Mouse (Mus musculus): Measurements from ENCODE around the gene Alkal2.

Alkal2 gene

DNA sequence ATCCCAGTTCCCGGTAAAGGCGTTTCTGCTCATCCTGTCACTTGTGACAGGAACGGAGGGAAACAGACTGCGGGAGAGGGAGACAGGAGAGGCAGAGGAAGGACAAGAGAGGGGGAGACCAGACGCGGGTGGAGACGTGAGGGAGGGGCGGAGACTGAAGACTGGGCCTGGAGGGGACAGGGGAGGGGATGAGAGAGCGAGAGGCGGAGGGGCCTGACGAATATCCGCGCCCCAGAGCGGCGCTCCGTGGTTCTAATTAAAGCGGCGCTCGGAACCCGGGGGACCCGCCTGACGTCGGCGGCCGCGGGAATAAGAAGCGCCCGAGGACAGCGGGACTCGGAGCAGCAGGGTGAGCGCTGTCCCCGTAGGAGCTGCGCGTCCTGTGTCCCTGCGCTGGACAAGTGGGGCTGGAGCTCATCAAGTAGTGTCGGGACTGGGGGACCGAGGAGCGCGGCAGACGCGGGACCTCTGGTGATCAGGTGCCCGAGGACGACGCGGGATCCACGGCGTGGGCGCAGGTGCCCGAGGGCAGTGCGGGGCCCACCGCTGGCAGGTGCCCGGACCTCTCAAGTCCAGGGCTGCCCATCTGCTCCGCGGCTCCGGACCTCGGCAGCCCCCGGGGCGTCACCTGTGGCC, at the start of gene Alkal2:
Gene Alkal2 (plus strand): TSS at position 337 of the 636 bp plus-strand sequence.
- DNase-seq (ENCODE audit: low read depth), result no peak

DNA sequence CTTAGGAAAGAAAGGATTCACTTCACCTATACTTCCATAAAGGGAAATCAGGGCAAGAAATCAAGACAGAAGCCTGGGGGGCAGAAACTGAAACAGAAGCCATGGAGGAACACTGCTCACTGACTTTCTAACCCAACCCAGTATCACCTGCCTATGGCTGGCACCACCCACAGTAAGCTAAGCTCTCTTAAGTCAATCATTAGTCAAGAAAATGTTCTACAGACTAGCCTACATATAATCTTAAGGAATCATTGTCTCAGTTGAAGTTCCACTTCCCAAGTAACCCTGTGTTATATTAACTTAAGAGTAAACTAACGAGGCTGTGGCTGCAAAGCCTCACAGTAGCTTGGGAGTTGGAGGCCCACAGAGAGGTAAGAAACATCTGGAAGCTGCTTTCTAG, 35.6 kb upstream of the Alkal2 start:
- DNase-seq (ENCODE audit: low read depth), result no peak

DNA sequence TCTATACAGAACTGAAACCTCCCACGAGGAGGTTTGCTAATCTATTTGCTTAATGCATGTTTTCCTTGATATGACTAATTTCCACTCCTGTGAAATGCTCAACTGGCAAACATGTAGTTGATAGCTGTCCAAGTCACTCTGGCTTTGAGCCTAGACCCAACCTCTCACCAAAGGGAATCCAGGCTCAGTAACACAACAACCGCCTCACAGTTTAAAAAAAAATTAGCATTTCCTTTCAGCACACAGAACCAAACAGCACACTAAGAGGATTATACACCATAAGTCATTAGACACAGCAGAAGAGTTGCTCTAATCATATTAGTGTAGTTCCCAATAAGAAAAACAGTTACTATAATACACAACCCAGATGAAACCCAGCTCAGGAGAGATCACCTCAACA, 33.2 kb upstream of the Alkal2 start:
- DNase-seq (ENCODE audit: low read depth), result peak; percentile 51

DNA sequence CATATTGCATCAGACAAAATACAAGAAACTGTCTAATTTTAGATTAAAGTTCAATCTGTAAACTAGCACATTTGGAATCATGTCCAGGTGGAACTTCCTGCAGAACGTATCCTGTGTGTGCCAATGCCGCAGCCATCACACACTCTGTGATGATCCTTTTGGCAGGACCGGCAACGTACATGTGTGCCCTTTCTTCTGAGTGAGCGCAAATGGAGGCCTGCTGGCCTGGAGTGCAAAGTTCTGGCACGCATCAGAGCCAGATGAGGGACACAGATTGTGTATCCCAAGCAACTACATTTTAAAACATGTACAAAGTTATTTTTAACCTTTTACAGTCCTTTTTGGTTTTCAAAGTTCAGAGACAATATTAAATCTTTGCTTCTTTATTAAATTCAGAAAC, 32.3 kb upstream of the Alkal2 start:
- DNase-seq (ENCODE audit: low read depth), result no peak

DNA sequence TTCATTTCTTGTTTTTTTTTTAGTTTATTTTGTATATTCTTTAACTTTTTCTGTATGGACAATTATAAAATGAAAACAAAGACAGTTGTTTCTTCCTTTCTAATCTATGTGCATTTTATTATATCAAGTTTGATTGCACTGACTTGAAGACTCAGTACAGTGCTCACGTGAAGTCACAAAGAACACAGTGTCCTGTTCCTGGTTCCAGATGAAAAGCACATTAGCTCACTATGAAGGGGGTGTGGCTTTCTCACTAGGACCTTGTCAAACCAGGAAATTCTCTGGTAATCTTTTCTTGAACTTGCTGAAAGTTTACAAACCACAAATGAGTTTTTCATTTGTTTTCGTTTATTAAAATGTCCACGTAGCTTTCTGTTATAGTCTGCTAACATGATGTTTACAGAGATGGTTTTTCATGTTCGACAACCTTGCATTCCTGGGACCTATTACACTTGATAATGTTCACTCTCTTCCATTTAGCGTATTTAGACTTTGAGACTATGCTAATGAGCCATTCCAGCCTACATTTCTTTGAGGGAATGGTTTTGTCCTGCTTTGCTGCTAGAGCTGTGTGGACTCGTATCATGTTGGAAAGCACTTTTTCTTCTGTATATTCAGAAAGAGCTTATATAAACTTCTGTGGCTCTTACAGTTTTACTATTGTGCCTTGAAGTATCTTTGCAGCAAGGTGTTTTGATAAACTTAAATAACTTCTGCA, 28.5 kb upstream of the Alkal2 start:
- no peak for DNase-seq (ENCODE audit: low read depth)

DNA sequence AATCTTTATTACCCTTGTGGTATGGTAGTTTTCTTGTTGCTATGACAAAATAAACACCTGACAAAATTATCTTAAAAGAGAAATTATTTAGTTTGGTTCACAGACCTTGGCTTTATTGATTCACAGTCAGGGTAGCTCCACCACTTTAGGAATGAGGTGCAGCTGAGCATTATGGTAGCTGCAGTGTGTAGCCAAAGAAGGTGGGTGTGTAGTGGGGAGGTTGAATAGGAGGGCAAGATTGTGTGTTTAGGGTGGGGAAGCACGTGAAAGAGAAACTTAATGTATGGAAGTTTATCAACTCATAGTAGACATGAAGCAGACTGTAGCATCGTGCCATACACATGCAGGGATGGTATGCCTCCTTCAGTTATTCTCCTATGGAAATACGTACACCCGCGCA, 27.9 kb upstream of the Alkal2 start:
- DNase-seq (ENCODE audit: low read depth), result no peak

DNA sequence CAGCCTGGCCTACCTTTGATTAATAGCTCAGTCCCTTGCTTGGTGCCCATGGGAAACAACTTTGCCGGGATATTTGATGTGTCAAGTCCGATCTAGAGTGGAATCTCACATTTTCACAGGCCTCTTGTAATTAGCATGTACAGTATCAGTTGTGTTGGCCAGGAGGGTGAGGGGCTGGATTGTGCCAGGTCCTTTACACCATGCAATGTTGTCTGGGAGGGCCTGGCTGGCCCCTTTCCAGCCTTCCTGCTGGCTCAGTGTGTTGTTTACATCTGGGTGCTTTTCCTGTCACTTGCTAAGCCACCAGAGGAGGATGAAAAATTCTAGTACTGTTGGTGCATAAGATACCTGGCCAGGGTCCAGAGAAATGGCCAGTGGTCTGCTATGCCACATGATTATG, 19.8 kb upstream of the Alkal2 start:
- no peak for DNase-seq (ENCODE audit: low read depth)

DNA sequence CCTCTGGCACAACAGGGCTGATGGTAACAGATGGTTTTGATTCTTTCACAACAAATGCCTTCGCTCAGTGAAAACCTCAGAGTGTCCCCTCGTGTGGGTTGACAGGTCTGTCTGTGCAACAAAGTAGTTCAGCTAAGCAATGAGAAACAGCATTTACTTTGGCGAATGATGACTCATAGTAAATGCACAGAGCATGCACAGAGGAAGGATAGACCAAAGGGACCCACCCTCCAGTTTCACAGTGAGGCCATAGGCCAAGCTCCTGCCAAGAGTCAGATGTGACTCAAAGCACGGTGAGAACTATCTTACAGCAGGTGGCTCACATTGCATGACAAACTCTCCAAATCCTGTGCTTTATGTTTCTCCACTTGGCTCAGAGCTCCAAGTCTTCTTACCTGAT, 18.3 kb upstream of the Alkal2 start:
- DNase-seq (ENCODE audit: low read depth), result peak; percentile 8

DNA sequence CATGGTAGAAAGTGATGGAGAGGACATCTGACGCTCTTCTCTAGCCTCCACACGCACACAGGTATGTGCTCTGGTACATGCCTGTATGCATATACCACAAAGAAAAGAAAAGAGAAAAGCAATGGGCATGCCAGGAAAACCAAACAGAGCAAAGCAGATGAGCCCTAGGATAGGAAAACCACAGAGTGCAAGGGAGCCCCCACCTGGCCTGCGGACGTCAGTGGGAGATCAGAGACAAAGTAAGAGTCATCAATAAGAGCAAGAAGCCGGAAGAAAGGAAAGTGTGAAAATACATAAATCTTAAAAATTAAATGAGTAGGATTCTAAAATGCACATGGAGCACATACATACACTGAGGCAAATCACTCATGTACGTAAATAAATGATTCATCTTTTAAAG, 4.7 kb upstream of the Alkal2 start:
- DNase-seq (ENCODE audit: low read depth), result no peak

DNA sequence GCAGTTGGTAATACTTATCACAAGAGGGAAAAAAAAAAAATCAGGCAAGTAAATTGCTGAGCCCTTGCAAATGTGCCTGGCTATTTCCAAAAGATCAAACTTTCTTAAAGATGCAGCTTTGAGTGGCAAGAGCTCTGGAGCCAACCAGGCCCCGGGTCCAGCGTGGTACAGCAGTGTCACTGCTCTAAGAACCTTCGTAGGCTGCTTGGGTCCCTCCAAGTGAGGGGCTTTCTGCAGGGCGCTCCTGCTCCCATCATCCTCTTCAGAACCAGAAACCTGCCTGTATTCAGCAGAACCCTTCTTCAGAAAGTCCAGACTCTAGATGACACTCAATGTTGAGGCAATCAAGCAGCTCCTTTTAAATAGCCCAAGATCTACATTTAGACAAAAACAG, 533 bp upstream of the Alkal2 start:
- DNase-seq (ENCODE audit: low read depth), result no peak

DNA sequence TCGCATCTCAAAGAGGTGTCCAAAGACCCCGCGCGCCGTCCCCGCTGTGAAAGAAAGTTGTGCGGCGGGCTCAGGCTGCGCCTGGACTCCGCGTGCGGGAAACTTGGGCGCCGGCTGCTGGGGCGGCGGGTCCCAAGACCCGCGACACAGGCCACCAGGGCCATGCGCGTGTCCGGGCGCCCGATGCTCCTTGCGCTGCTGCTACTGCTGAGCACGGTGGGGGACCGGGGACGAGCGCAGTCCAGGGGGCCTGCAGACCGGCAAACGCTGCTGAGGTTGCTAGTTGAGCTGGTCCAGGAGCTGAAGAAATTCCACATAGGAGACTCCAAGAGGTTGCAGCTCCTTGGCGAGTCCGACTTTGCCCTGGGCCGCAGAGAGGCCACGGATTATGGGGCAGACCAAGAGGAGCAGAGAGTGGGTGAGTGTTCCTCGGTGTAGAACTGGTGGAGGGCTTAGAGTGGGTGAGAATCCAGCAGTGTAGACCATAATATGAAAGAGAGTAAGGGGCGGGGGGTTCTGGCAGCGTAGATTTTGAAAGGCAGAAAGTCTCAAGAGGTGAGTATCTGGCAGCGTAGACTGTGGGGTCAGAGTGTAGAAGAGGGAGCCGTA, 604 bp downstream of the Alkal2 start:
- no peak for DNase-seq (ENCODE audit: low read depth)

DNA sequence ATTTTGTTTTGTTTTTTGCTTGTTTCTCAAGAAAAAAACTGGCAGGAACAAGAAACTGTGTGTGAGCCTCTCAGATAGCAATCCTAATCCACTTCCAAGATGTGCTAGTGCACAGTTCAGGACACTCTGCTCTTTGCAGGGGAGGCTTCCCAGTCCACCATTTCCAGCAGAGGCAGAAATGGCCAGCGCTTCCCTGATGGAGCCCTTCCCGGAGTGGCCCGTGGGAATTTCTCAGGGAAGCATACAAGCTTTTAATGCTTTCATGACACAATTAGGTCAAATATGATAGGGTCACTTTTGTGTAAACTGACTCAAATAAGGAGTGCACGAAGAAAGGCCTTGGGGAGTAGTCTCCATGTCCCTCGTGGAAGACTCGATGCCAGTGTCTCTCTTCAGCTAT, 1.8 kb downstream of the Alkal2 start:
- DNase-seq (ENCODE audit: low read depth), result no peak

DNA sequence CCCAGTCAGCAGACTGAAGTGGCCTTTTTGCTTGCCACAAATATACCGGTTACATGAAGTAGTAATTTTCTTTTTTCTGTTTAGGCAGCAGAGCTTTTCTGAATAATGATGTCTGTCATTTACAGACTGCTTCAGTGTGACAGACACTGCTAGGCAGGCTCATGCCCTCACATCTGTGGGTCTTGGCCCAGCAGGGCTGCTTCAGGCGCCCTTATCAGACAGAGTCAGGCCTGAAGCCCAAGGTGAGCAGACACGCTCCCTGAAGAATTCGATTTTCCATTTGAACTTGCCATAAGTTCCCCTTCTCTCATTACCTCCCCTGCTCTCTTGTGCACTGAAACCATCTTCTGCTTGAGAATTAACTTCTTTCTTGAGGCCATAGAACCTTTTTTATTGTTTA, 3.9 kb downstream of the Alkal2 start:
- DNase-seq (ENCODE audit: low read depth), result no peak

DNA sequence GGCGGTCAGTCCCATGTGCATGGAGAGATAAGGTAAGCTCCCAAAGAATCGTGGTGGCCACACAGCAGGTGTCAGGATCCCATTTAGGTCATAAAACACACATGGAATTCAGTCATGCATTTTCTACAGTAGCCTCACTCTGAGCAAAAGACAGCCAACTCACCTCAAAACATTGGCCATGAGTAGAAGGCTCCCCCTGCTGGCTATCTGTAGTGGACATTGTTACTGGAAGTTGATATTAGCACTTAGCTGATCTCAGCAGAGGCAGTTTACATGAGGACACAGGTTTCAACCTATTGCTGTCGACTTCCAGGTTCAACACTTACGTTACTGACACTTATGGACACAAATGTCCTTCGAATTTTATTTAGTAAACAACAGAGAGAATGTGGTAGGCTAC, 5.9 kb downstream of the Alkal2 start:
- peak; percentile 79 for DNase-seq (ENCODE audit: low read depth)

DNA sequence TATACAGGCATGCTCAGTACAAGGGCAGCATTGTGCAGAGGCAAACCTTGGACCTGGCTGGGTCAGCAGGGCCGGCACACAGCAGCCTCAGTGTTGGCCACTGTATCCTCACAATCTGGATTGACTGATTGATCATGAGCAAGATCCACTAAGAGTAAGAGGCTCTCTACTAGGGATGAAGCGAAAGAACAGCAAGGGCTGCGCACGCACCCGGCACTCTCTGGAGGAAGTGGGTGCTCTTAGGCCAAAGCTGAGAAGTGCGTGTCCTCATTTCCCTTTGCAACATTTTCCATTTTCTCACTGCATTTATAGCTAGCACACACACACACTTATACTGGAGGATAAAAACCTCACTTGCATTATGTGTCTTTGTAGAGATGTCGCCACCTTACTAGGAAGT, 7.3 kb downstream of the Alkal2 start:
- DNase-seq (ENCODE audit: low read depth), result no peak

DNA sequence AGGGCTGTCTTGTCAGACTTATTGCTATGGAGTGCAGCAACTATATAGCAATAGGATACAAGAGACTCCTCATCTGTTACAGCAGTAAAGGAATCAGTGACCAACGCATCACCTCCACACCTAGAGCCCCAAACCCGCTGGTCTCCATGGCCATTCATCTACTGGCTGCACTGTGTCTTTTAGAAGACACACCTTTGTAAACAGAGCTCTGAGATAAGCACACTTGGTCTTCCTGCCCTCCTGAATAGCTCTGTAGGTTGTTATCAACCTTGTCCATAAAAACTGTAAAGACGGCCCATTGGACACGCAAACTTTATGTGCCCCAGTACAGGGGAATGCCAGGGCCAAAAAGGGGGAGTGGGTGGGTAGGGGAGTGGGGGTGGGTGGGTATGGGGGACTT, 12.9 kb downstream of the Alkal2 start:
- DNase-seq (ENCODE audit: low read depth), result no peak

DNA sequence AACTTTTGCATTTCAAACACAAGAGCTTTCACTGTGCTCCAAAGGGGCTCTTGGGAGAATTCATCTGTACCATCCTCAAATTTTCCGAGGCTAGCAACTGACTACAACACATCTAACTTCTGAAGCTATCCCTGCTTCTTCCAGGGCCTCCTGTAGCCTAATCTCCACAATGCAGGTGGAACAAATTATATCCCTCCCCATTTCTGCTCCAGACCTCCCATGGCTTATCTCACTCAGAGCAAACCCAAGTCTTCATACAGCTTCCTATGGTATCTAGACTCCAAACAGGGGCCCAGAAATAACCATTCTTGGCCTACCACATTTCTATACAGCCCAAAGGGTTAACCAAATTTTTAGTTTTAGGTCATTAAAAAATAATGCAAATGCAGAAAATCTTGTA, 24.5 kb downstream of the Alkal2 start:
- DNase-seq (ENCODE audit: low read depth), result no peak

DNA sequence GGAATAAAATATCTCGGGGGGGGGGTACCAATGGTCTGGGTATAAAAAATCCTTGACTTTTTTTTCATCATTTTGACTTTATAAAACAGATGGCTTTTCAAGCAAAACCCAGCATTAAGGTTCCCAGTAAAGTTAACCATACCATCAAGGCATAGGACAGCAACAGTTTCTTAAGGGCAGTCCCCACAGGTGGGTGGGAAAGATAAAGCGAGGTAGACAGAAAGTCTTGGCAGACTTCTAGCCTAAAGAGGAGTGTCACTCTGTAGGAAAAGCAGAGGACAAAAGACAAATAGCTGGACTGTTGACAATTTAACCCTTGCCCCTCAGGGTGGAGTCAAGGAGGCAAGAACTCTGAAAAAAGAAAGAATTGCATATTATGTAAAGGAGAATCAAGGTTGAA, 25.8 kb downstream of the Alkal2 start:
- DNase-seq (ENCODE audit: low read depth), result no peak

DNA sequence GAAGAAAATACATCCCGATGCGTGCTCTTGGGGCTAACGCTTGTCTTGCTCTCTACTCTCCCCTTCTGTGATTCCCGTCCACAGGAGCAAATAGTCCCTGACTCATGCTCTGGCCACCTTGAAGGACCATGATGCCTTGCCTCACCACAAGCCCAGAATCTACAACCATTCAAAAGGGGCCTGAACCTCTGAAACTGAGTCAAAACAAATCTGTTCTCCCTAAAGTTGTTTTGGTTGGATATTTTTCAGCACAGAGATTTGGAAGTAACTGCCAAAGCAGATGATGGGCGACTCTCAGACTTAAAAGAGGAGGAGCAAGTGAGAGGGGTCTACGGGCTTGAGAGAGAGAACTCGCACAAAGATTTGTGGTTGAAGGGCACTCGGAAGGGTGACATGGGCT, 26.7 kb downstream of the Alkal2 start:
- peak; percentile 65 for DNase-seq (ENCODE audit: low read depth)

DNA sequence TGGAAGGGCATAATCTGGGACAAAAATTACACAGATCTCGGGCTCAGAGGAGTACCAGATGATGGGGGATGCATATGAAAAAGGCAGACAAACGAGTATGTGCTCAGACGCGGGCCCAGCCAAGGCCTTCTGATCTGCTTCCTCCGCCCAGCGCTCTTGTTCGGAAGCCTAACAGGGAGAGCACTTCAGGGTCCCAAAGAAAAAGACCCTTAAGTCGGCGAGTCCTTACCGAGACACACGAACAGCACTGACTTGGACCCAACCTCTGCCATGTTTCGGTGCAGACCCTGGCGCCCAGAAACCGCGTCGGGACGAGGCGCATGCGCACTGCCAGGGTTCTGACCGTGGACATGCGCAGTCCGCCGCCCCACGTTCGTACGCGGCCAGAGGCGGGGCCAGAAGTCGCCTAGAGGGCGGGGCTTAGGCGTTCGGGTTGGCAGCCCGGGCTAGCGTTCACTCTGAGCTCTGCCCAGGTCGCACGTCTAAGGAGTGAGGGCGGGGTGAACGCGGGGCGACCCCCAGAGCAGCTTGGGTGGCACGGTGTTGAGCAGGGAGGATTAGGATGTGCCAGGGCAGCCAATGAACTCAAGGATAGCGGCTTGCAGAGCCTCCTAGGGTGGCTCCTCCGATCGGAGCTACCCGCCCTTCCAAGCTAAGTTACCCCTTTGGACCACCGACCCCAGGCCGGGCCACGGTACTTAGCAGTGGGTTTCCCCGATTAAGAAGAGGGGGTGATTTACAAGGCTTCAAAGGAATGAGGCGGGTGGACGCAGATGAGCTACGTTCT, 27.3 kb downstream of the Alkal2 start, which contains the start of the genes Acp1 and Sh3yl1:
Gene Acp1 (minus strand): TSS at position 329 of the 787 bp plus-strand sequence.
Gene Sh3yl1 (plus strand): TSS at position 408 of the 787 bp plus-strand sequence.
- DNase-seq (ENCODE audit: low read depth), result peak; percentile 96

DNA sequence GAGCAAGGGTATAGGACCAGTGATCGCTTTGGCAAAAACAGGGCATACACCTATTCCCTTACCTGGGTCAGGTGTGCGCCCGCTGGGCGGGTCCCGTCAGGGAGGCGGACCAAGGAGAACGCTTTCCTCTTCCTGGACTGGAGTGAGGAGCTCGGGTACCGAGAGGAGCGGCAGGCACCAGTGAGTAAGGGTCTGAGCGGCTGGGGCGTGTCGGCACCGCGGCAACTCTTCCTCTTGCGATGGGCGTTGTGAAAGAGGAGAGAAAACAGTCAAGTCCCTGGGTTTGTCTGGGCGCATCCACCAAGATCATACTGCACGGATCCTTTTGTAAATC, 27.9 kb downstream of the Alkal2 start:
- DNase-seq (ENCODE audit: low read depth), result peak; percentile 28

DNA sequence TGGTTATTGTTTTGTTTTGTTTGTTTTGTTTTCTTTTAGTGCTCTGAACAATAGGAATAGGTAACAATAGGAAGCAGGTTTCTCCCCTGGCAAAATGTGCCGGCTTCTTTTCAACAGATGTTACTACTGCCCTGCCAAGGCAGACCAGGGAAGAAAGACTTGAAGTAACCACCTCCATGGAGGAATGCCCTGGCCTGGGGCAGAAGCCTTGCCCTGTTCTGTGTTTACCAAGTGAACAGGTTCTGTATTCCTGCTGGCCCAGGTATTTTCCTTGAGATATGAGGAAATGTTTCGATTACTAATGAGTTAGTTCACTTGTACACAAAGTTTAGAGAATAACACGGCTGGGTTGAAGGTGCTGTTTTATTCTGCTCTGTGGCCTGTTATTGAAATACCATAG, 28.7 kb downstream of the Alkal2 start:
- no peak for DNase-seq (ENCODE audit: low read depth)

DNA sequence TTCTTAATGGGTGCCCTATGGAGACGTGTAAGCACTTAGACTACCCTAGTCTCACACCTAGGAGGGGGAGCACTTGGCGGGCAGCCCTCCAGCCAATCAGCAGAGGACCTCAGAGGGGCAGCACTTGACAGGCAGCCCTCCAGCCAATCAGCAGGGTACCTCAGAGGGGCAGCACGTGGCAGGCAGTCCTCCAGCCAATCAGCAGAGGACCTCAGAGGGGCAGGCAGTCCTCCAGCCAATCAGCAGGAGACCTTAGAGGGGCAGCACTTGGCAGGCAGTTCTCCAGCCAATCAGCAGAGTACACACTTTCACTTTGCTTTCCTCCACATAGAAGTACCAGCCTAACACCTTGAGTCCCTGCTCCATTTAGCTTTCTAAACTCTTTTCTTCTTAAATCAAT, 38.3 kb downstream of the Alkal2 start:
- DNase-seq (ENCODE audit: low read depth), result peak; percentile 30

Data from NIH3T3 (cell line).